Mouse (Mus musculus) heart, adult 18-20 months (tissue): ENCODE measurements at regions not wholly inside any gene's neighbourhood (a gene's known extent, or its start where the extent isn't known, plus 50 kb on each side); places are given as distances from the start of the nearest gene placed in this dataset.

Source experiments
- DNase-seq, 2 experiments: peaks; one replicate each; pipeline ENCODE4 v3.0.0; 2021 to 2022; ENCODE audit warnings: mixed read lengths in 1 of 2

DNA sequence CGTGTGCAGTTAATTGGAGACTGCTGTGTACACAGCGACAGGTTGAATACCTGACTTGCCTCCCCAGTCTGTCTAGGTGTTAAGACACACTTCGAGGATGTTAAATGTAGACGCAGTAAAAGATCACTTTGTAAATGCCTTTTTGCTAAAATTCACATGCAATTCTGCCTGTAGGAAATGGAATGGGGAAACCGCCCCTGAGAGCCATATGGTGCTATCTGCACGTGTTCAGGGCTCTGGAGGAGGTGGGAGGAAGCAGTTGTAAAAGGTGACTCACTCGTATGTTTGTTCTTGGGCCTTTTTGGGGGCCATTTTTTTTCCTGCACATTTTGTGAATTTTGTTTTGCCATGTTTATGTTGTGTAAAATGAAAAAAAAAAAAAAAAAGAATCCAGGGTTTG is 159.6 kb upstream of the Gjb5 start:
- no peak for DNase-seq

DNA sequence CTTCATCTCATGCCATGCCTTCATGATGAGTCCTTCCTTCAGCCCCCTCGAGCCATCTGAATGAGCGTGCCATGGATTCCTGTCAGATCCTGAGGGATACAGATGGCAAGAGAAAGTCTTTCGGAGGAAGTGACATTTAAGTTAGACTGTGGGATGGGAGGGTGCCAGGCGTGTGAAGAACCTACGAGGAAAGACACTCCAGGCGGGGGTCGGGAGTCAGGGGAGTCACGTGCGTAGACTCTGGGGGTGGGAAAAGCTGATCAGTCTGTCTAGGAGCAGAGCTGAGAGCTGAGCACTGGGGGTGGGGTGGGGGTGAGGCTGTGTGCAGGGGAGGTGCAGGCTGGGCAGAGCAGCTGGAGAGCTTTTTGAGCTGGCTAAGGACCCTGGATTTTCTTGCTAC is 152.0 kb upstream of the Gjb5 start:
- DNase-seq: no peak

DNA sequence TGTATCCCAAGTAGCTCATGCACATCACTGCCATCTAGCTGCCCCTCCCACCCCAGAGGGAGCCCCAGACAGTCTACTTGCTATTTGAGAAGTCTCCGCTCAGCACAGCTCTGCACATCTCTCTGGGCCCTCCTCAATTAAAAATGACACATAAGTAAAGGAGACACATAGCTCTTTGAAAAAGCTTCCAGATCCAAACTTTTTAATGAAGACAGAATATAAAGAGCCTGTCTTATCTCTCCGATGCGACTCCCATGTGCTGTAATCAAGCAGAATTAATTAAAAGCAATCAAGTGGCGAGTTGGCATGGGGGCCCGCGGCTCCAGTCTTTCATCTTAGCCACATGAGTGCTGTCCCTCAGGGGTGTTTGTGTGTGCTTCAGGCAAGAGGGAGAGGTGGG is 144.6 kb upstream of the Gjb5 start:
- no peak for DNase-seq

DNA sequence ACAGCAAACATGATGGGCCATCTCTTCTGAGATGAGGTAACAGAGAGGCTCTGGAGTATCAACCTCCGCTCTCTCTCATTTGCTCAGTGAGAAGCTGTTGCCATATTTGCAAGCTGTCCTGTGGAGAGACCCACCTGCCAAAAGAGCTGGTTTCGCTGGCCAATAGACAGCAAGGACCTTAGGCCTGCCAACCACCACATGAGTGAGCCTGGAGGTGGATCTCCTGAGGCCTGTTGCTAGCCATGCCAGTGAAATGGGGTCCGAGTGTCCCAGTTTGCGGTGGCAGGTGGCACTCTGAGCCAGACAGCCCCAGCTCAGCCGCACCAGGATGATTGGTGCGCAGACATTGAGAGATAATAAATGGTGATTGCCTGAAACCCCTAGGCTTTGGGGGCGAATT is 143.9 kb upstream of the Gjb5 start:
- DNase-seq: no peak

DNA sequence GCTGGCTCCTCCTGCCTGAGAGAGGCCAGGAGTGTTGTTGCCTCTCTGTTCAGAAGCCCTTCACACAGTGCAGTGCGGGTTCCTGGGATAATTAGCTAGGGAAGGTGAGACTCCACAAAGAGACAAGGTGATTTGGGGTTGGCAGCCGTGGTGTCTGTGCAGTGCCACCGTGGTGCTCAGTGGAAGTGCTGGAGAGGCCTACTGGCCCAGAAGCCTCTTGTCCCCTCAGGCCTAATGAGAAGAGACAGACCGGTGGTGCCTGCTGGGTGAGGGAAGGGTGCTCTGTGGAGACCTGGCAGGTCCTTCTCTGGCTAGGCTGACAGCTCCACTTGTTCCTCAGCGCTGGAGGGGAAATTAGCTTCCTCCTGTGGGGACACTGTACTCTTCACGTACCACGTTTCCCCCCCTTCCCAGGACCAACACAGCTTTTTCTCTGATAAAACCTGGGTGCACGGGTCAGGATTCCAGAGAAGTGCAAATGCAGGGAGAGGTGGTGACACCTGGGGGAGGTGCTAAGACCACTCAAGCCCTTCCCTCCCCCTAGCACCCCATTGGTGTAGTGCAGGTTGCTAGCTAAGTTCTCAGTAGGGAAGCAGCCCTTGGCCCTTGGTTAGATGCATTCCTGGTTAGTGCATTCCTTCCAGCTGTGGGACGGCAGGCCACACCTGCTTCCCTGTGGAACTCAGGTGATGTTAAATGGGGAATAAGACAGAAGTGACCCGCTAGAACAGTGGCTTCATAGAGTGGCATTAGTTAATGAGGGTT is 129.2 kb upstream of the Gjb5 start:
- DNase-seq: no peak

DNA sequence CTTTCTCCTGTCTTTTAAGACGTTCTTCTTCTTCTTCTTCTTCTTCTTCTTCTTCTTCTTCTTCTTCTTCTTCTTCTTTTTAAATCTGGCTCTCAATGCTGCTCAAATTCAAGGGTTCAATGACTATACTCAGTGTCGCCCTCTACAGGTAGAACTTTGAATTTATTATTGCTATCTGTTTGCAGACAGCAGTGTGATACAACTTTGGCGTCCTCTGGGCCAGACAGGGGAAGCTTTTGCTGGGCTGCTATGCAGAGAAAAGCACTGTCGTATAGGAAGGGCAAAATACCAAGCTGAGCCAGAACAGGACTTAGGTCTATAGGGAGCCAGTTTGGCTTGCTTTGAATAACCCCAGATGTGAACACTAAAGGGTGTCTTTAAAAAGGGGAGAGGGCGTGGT is 127.3 kb upstream of the Gjb5 start:
- DNase-seq: no peak

DNA sequence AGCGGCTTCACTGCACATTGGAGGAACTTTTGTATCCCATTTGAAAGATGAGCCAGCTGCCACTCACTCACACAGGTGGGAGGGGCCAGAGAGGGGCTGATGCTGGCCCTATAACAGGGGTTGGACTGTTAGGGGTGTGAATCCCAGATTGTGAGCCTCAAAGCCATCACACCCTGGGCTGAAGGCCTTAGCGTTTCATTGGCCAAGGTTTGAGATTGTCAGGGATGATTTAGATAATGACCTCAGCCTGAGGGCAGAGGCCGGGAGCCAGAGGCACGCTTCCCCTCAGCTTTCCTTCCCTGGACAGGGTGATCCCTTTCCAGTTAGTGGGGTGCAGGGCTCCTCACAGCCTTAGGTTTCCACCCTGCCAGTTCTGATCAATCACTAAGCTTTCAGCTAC is 124.5 kb upstream of the Gjb5 start:
- no peak for DNase-seq

DNA sequence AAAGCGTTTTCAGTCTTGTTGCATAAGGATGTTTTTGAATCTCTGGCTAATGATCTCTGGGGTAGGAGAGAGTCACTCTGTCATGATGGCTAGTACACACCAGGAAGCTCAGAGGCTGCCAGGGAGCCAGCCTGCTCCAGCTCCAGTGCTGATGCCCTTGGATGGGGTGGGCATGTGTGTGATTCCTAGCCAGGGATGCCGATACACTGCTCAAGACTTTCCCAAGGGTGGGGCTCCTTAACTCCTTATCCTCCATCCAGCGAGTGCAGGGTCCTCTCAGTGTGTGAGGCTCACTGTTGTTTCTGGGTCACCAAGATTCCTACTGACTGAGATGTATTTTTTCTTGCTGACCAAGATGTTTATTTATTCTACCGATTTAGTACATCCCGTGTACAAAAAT is 122.4 kb upstream of the Gjb5 start:
- no peak for DNase-seq

DNA sequence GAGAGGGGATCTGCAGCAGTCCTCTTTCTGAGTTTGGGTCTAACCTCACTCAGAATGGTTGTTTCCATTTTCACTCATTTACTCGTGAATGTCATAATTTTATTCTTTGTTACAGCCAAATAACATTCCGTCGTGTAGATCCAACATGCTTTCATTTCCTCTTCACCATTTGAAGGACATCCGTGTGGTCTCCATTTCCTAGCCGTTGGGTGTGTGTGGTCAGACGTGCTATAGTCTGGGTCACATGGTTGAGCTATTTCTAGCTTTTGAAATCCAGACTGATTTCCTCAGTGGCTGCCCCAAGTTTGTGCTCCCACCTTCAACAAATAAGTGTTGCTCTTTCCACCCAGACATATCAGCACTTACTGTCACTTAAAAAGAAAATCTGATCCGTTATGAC is 111.9 kb upstream of the Gjb5 start:
- no peak for DNase-seq

DNA sequence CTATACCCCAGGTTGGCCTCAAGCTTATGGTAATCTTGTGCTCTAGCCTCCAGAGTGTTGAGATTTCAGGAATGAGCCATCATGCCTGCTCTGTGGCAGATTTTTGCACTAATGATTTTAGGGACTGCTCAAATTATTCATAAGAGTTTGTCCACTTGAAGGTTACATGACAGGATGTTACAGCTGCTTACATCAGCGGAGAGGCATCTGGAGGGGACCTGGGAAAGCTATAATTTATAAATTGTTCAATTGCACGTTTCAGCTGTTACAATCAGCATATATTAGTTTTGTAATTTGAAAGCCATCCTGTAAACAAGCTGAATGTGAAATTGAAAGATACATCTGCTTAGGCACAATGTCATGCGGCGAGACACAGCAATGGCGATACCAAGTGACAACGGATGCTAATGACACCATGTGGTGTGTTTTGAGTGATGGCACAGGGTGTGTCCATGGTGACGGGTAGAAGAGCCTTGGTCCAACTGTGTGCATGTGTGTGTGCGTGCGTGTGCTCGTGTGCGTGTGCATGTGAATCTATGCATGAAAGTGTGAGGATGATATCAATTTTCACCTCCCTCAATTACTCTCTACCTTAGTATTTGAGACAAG is 96.6 kb upstream of the Gjb5 start:
- DNase-seq: no peak

DNA sequence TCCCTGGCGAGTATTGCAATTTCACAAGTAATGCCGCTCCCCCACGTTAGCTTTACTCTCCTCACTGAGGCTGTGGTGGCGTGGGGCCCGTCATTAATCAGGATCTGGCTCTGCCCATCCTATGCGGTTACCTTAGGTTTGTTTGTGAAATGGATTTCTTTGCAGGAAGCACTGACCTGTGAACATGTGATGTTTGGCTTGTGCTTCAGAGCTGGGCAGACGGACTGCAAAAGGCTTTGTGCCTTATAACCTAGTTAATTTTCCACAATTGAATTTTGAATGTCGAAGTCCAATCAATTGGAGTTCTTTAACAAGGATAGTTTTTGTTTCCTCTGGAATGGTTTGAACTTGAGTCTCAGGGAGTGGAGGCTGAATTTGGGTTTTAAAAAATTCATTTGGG is 94.1 kb upstream of the Gjb5 start:
- DNase-seq: no peak

DNA sequence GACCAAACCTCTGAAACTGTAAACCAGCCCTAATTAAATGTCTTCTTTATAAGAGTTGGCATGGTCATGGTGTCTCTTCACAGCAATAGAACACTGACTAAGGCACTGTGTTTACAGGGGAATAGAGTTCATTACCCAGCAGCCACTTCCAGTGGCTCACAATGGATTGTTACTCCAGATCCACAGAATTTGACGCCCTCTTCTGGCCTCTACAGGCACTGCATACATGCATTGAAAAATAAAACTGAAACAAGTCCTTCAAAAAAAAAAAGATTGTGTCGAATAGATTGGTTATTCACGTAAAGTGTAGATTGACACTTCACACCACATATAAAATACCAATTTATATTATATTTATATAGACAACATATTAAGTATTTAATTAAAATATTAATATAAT is 87.3 kb upstream of the Gjb5 start:
- DNase-seq: no peak

DNA sequence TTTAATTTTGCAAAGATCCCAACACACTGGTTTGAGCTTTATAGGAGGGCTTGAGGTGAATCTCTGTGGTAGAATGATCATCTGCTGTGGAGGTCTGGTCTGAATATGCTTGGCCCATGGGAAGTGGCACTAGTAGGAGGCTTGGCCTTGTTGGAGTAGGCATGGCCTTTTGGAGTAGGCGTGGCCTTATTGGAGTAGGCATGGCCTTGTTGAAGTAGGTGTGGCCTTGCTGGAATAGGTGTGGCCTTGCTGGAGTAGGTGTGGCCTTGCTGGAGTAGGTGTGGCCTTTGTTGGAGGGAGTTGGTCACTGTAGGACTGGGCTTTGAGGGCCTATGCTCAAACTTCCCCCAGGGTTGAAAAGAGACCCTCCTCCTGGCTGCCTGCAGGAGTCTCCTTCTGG is 86.1 kb upstream of the Gjb5 start:
- DNase-seq: no peak

DNA sequence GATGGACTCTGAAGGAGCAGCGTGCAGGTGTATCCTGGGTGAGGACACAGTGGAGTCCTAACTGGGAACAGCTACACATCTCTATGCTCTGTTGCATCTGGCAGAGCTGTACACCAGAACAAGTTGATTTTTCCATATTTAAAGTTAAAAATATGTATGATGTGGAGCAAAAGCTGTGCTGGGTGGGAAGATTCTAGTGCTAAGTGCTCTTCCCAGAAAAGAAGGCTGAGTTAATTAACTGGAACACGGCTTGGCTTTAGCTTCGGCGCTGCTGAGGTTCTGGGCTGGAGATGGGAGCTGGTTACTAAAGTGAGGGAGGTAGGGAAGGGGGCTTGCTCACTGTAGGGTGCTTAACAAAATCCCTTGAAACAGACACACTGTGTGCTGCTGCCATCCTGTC is 84.0 kb upstream of the Gjb5 start:
- no peak for DNase-seq

DNA sequence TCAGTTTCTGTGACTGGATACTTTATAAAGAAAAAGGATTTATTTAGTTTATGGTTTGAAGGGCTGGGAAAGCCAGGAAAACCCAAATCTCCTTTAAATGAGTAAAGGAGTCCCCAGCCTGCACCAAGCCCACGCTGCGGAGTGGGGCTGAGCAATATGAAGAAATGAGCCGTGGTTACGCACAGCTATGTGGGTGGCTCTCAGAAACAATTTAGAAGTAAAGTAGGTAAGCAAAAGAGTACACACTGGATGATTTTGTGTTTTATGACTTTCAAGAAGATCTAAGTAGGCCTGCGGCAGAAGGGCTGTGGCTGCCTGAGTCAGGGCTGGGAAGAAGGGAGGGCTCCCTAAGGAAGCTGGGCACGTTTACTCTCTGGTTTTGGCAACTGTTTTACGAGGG is 82.6 kb upstream of the Gjb5 start:
- no peak for DNase-seq

DNA sequence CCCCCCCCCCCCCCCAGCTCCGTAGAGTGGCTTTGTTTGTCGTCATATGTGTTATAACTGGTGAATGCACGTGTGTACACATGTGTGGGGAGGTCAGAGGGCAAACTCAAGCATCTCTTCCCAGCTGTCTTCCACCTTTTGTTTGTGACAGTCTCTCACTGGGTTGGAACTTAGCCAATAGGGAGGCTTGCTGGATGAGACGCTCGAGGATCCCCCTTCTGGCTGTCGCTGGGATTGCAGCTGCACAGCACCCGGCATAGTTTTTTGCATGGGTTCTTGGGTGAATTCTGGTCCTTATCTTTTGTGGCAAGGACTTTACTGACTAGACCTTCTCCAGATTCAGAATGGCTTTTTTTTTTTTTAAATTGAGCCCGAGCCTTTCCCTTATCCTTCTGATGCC is 77.1 kb upstream of the Gjb5 start:
- DNase-seq: peak; percentile 32 to 77

DNA sequence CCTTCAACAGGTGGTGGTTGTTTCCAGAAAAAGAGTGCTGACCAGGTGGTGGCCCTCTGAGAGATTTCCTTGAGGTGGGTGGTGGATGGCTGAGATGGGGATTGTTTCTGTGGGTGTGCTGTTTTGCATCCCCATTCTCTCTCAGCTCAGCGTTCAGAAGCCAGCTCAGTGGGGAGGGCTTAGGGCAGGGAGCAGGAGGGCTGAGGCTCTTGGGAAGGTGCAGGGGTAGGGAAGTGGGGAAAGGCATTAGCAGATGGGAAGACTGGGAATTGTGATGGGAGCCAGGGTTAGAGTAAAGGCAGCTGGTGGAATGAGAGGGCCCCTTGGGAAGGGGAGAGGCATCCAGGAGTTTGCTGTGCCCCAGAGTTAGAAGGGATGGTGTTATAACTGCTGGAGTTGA is 72.3 kb upstream of the Gjb5 start:
- DNase-seq: no peak

DNA sequence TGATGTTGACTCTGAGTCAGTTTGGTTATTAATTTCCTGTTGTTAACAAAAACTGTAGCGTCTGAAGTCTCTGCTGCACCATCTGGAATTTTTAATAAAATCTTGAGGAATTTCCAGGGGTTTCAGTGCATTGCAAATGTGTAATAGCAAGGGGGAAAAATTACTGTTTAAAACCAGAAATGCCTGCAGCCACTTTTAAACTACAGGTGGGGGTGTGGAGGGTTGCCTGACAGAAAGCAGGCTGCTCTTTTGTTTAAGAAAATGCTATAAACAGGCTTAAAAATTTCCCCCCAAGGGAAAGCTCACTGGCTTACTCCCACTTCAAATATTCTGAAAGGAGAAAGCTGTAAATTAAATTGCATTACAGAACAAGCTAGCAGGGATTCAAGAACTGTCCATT is 71.8 kb upstream of the Gjb5 start:
- no peak for DNase-seq

DNA sequence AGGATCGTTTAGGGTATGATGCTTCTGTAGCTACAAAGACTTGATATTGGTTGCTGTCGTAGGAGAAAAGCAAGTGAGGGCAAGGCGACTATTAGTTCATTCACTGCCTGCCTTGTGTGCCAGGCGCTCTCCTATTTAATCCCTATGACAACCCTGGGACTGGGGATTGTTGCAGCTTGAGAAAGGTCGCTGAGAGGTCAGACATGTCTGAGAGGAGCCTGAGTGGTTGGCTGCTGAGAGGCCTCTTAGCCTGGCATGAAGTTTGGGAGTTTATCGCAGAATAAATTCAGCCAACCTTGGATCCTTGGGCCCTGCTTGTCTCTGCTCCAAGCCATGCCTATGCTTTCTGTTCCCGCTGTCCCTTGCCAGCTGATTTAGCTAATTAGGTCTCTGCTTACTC is 65.9 kb upstream of the Gjb5 start:
- peak in 1 of 2 experiments; percentile 37 for DNase-seq

DNA sequence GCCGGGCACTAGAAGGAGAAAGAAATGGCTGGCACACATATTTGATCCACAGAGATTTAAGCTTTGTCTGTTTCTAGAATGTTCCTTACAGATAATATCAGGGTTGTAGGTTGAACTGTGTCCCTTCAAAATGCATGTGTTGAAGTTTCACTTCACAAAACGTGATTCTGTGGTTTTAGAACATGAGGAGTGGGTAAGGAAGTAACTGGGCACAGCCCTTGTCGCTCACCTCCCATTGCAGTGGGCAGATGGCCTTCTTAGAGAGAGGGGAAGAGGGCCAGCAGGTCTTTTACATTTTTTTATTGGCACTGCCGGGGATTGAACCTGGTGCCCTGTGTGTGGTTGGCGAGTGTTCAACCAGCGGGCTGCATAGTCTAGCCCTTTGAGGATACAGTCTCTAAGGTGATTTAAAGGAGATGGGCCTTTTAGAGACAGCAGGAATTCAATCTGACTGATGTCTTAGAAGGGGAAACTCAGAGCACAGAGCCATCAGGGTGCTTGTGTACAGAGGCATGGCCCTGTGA is 64.0 kb upstream of the Gjb5 start:
- DNase-seq: no peak

DNA sequence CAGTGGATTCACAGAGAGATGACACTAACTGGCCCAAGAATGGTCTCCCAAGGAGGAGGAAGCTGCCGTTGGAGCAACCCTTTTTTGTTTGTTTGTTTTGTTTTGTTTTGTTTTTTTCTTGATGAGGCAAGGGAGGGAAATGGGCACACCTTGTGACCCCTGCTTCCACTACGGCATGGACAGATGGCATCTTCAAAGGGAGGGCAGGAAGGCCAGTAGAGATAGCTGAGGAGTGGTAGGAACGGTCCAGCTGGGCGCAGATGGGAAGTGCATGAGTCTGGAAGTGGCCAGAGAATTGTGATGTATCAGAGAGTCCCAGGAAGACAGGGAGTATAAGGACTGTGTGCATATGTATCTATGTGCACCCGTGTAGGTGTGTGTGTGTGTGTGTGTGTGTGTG is 63.1 kb upstream of the Gjb5 start:
- DNase-seq: no peak

DNA sequence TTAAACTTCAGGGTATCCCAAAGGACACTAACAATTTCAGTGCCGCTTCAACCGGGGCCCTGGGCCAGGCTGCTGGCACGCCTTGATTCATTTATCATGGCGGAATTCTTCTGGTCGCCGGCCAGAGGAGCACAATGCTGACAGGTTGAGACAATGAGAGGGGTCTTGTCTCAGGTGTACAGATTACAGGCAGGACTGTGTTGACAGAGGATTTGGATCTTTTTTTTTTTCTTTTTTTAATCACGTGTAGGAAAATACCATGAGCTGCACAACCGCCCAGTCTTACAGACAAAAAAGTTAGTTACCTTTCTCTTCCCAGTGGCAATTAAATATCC is 61.8 kb upstream of the Gjb5 start:
- DNase-seq: no peak

DNA sequence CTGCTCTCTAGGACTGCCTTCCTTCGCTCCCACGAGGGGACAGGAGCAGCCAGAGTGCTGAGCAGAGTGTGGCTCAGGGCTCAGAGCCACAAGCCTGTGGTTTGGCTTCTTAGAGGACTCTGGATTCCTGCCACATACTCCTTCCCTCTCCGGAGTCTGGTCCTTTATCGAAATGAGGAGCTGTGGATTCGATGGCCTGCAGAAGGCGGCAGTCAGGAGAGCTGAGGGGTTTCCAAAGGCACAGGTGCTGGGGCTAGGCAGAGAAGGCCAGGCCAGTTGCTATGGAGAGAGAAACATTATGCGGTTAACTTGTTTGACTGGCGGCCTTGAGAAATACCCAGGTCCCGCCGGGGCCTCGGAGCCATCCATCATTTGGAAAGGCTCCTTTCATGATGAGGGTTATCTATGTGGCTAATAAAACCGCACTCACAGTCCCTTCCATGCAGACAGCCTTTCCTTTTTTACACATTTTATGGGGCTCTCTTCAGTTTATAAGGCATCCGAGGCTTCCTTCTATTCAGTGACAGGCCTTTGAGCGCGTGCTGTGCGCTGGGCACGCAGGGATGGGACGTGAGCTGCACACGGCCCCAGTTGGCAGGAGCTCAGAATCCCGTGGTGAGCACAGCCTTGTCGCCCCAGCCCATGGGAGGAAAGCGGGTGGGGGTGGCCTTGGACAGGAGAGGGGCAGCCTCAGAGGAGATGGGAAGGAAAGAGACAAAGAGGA is 61.2 kb upstream of the Gjb5 start:
- peak; percentile 15 to 32 for DNase-seq

DNA sequence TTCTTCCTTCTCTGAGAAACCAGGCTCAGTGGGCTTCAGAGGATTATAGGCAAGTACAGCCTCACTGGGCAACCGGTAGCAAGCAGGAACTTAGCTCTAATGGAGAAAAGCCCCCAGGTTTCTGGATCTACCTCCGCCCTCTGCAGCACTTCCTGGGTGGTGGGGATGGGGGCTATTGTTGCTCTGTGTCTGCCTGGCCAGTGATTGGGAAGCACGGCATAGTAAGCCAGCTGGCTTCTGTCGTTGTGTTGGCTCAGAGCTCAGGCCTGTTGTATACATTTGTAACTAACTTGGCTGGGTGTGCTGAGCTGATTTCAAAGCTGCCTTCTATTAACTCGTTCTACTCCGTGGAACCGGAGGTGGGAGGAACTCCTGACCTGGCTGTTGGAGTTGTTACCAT is 58.9 kb upstream of the Gjb5 start:
- DNase-seq: no peak
